Mouse (Mus musculus) hindbrain, embryonic 10.5 days (tissue): Measurements from ENCODE around the gene Slc40a1. TPM values are rescaled to one million over a fixed set of nuclear protein-coding genes. Genes with fewer than 3 reads are reported as not detected.

ENCODE experiments used
- DNase-seq: peaks from one replicate; pipeline ENCODE4 v3.0.0-alpha.2; 2017; ENCODE audit warnings: low spot score
- H3K27ac ChIP-seq: fragments of 300-500 bp; sonication (generic); 2 replicates; pipeline ENCODE4 v1.5.1; 2016; ENCODE audit warnings: mild to moderate bottlenecking, moderate library complexity
- H3K27me3 ChIP-seq: fragments of 300-500 bp; sonication (generic); 2 replicates; pipeline ENCODE4 v1.6.1; 2016; ENCODE audit warnings: mild to moderate bottlenecking; ENCODE audit not compliant: poor library complexity, insufficient read depth, severe bottlenecking
- H3K36me3 ChIP-seq: fragments of 300-500 bp; sonication (generic); 2 replicates; pipeline ENCODE4 v1.6.1; 2016; ENCODE audit warnings: mild to moderate bottlenecking, moderate library complexity
- H3K4me1 ChIP-seq: fragments of 300-500 bp; sonication (generic); replicated peaks from 2 replicates; pipeline ENCODE4 v1.6.1; 2016; ENCODE audit warnings: mild to moderate bottlenecking
- H3K4me3 ChIP-seq: fragments of 300-500 bp; sonication (generic); 2 replicates; pipeline ENCODE4 v1.5.1; 2016; ENCODE audit warnings: mild to moderate bottlenecking, moderate library complexity
- H3K9me3 ChIP-seq: fragments of 300-500 bp; sonication (generic); 2 replicates; pipeline ENCODE4 v1.6.1; 2016; ENCODE audit warnings: mild to moderate bottlenecking, moderate library complexity
- WGBS: fragments of 180-500 bp; shearing (Covaris S2); methylation state at CpG from one replicate; pipeline ENCODE4 v1.1.7; 2016; 5-methylcytosine and 5-hydroxymethylcytosine counted together
- polyA plus RNA-seq: library from polyadenylated mRNA; unstranded; fragments of >200 nt; fragmentation: Nextera tagmentation; extraction: Ambion mirVana; gene quantifications from 2 replicates; pipeline ENCODE4 v1.2.1, GENCODE M21; 2016

The Slc40a1 gene
- polyA plus RNA-seq, 1 experiment from 2014 or later: 11.5 TPM

DNA sequence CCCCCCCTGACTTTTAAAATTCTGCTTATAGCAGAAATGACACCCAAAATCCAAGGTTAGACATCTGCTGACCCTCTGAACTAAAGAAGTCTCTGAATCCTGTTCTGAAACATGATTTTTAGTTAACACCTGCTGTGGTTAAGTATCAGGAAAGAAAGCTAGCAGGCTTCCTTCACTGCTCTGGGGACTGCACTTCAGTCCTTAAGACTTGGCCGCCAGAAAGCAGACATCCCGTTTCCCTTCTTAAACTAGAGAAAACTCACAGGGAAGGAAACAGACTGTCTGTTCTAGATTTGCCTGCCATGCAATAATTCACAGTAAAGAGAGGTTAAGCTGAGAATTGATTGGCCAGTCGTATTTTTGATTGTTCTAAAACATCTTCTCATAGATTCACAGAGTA lies 10.1 kb downstream of the Slc40a1 start:
- Histone ChIP-seq H3K9me3 (no peaks in the 10 kb centered on the region), H3K27ac (no peak overlapping the region), H3K4me1 (no peaks in the 10 kb centered on the region), H3K4me3 (no peak overlapping the region), H3K36me3 (no peaks in the 10 kb centered on the region), H3K27me3 (no peaks in the 10 kb centered on the region)
- WGBS: 83% methylated on average over 3 of the region's 3 CpGs
- DNase-seq: no peak

DNA sequence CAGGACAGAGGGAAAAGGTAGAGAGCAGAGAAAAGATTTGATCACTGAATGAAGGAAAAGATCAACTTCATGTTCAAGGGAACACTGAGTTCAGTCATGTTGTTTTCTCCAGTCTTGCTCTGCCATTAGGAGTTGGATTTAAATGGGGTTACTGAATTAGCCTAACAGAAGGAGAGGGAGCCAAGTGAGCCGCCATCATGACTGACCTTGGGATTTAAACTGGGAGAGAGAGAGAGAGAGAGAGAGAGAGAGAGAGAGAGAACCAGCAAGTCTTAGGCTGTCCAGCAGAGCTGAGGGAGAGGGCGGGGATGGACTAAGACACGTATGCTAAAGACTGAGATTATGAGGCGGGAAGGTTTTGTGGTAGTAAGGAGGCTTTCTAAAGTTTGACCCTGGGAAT lies 12.1 kb downstream of the Slc40a1 start:
- Histone ChIP-seq H3K27me3 (no peaks in the 10 kb centered on the region), H3K9me3 (no peaks in the 10 kb centered on the region), H3K27ac (no peak overlapping the region), H3K4me1 (no peaks in the 10 kb centered on the region), H3K36me3 (no peaks in the 10 kb centered on the region), H3K4me3 (no peak overlapping the region)
- 92% methylated on average over 4 of the region's 4 CpGs for WGBS
- no peak for DNase-seq

DNA sequence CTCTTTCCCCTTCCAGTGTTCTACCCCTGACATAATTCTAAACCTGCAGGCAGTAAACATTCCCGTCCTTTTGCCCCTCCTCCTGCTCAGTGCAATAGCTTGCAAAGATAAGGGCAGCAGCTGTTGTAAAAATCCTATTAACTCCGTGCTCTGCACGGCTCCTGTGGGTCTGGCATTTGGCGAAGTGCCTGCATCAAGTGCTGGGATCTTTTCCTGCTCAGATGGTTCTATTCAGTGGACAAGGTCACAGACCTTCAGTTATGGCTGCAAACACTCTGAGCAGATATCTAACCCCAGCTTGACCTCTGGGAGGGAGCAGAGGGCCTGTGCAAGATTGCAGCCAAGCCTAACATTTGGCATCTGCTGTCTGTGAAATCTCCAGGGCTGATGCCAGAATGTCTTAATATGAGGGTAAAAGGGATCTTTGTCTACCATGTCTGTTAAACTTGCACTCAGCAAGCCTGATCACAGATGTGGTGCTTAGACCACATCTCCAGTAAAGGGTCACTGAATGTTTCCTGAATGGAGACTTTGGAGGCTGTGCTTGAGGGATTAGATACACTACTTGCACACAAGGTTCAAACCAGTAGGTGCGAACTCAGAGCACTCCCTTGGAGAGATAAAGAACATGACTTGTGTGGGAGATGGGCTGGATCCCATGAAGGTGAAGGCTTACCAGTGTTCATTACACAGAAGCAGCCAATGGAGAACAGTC lies 21.1 kb downstream of the Slc40a1 start:
- no peak overlapping the region for H3K27ac ChIP-seq
- H3K4me3 ChIP-seq: no peak overlapping the region
- DNase-seq: peak; percentile 40
- no peaks in the 10 kb centered on the region for H3K36me3 ChIP-seq
- H3K9me3 ChIP-seq: no peaks in the 10 kb centered on the region
- peaks cover 9% of the 10 kb centered on the region for H3K4me1 ChIP-seq
- 32% methylated on average over 5 of the region's 5 CpGs for WGBS
- H3K27me3 ChIP-seq: no peaks in the 10 kb centered on the region

DNA sequence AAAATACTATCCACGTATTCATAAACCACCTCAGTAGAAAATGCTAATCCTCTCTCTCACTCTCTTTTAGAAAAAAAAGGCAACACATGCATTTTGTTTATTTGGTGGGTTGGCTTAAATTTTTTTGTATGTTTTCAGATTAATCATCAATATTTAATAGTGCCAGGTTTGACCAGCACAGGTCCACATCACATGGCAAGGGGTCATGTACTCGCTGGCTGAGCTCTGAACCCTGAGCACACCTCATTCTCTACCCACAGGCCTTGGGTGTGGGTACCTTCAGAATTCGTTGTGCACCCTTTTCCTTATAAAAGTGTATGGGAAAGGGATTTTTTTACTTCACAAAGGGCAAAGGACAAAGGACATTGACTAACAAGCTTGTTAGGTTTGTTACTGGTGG lies 22.2 kb downstream of the Slc40a1 start:
- Histone ChIP-seq H3K27ac (no peak overlapping the region), H3K4me1 (peaks cover 9% of the 10 kb centered on the region), H3K27me3 (no peaks in the 10 kb centered on the region), H3K36me3 (no peaks in the 10 kb centered on the region), H3K4me3 (no peak overlapping the region), H3K9me3 (no peaks in the 10 kb centered on the region)
- 88% methylated on average over 3 of the region's 3 CpGs for WGBS
- no peak for DNase-seq

DNA sequence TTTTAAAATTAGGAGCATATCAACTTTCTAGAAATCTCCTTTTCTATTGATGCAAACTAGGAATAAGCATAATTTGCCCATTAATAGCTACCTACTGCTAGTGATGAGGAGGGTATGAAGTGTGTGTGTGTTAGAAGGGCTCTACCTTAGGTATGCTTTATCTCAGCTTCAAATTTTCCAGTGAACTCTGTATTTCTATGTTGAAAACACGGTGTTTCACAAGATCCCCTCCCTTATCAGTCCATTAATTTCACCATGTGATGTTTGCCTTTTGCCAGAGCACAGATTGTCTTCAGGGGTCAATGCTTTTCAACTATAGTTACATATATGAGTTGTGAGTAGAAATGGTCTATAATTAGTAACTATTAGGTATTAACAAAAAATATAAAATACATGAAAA lies 28.3 kb downstream of the Slc40a1 start:
- Histone ChIP-seq H3K4me3 (no peak overlapping the region), H3K27ac (no peak overlapping the region), H3K36me3 (no peaks in the 10 kb centered on the region), H3K9me3 (no peaks in the 10 kb centered on the region), H3K4me1 (no peaks in the 10 kb centered on the region), H3K27me3 (no peaks in the 10 kb centered on the region)
- DNase-seq: no peak
- WGBS: 62% methylated on average over 1 of the region's 1 CpGs

DNA sequence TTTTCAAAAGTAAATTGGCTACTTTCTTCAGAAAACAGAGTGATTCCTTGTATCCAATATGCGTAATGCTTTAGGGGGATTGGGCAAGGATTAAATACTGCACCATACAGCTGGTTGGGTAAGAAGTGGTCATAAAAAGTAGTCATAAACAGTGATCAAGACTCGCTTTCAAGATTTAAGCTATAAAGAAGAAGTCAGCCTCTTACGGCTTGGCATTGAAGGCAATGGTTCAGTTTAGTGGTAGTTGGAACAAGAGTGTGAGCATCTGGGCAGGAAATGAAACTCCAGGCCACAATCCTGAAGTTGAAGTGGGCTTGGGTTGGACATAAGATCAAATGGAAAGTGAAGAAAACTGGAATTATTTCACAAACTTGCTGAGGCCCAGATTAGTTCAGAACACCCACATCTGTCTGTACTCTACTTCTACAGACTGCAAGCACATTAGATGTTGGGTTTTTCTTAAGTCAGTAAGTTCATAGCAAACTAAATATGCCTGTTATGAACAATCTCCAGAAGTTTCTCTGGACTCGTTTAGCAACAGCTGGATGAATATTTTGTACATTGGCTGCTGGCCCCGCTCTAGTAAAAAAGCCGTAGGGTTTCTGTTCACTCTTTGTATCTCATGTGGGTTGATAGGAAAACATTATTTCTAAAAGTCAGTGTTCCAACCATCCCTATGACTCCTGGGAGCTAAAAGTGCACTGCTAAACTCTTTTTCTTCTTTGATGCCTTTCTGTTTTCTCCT lies 32.0 kb downstream of the Slc40a1 start:
- H3K27me3 ChIP-seq: no peaks in the 10 kb centered on the region
- no peak for DNase-seq
- H3K4me1 ChIP-seq: no peaks in the 10 kb centered on the region
- no peaks in the 10 kb centered on the region for H3K36me3 ChIP-seq
- H3K27ac ChIP-seq: no peak overlapping the region
- WGBS: 94% methylated on average over 6 of the region's 6 CpGs
- no peak overlapping the region for H3K4me3 ChIP-seq
- no peaks in the 10 kb centered on the region for H3K9me3 ChIP-seq

DNA sequence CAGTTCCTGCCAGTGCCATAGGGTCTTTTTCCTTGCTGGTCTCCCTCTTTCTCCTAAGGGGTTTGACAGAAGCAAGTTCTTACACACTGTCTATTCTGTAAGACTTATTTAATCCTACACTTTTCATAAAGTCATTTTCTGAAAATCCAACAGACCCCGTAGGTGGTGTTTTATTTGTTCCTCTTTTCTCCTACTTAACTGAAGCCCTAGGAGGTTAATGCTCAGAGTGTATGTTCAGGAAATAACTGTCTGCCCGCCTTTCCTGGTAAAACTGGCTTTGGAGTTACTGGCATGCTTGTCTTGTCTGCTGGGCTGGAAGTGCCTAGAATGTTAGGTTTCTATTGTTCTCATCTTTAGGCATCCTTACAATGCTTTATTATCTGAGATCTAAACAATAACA lies 34.3 kb downstream of the Slc40a1 start:
- Histone ChIP-seq H3K4me3 (no peak overlapping the region), H3K27ac (no peak overlapping the region), H3K9me3 (no peaks in the 10 kb centered on the region), H3K36me3 (no peaks in the 10 kb centered on the region), H3K27me3 (no peaks in the 10 kb centered on the region), H3K4me1 (no peaks in the 10 kb centered on the region)
- 81% methylated on average over 2 of the region's 2 CpGs for WGBS
- DNase-seq: no peak

DNA sequence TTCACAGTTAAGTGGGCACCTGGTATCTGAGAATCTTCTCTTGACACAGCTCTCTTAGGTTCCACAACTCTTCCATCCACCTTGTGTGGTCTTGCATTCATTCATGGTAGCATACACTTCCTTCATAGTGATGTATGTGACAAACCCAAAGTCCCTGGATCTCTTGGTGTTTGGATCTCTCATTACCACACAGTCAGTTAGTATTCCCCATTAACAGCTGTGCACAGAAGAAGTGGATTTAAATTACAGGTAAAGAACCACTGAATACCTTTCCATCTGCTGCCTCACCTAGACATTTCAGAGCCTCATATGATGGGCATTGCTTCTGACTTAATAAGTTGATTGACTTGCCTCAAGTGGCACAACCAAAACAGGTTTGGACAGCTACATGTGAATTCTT lies 36.1 kb downstream of the Slc40a1 start, which contains the start of gene Gm5269:
Gene Gm5269, minus strand, starts transcription at position 101 of the 400 bp plus-strand sequence.
- Histone ChIP-seq H3K27ac (no peak within 1 kb of the TSS), H3K36me3 (no peaks in the 10 kb centered on the region), H3K4me3 (no peak within 1 kb of the TSS), H3K9me3 (no peaks in the 10 kb centered on the region), H3K27me3 (no peaks in the 10 kb centered on the region), H3K4me1 (no peaks in the 10 kb centered on the region)
- DNase-seq: no peak

DNA sequence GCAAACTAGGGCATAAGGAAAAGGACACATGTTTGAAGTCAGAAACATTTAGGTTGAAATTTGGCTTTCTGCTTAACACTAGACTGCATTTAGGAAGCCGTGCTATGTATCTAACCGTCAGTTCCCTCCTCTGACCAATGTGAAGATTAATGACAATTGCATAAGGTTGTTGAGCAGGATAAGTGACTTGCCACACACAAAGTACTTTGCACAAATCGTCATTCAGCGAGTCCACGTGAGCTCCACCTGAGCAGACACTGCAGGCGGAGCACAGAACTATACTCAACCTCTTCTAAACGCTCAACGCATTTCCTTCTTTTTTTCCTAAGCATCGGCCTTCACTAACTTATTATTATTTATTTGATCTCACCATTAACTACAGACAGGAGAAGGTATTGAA lies 39.5 kb downstream of the Slc40a1 start:
- no peaks in the 10 kb centered on the region for H3K27me3 ChIP-seq
- H3K9me3 ChIP-seq: no peaks in the 10 kb centered on the region
- H3K36me3 ChIP-seq: no peaks in the 10 kb centered on the region
- no peak for DNase-seq
- no peak overlapping the region for H3K27ac ChIP-seq
- H3K4me1 ChIP-seq: no peaks in the 10 kb centered on the region
- no peak overlapping the region for H3K4me3 ChIP-seq
- WGBS: 94% methylated on average over 9 of the region's 9 CpGs

DNA sequence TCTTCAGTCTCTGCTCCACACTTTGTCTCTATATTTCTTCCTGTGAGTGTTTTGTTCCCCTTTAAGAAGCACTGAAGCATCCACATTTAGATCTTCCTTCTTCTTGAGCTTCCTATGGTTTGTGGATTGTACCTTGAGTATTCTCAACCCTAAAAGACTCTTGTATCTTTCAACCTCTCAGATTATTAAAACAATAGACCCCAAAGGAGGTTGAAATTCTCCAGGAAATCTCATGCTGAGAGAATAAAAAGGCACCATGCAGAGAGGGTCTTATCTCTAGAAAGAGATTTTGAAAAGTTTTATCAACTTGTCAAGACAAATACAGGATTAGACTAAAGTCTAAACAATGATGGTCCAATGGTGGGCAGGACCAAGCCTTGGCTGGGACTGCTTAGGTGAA lies 42.9 kb downstream of the Slc40a1 start:
- H3K27me3 ChIP-seq: no peaks in the 10 kb centered on the region
- H3K4me3 ChIP-seq: no peak overlapping the region
- no peaks in the 10 kb centered on the region for H3K9me3 ChIP-seq

DNA sequence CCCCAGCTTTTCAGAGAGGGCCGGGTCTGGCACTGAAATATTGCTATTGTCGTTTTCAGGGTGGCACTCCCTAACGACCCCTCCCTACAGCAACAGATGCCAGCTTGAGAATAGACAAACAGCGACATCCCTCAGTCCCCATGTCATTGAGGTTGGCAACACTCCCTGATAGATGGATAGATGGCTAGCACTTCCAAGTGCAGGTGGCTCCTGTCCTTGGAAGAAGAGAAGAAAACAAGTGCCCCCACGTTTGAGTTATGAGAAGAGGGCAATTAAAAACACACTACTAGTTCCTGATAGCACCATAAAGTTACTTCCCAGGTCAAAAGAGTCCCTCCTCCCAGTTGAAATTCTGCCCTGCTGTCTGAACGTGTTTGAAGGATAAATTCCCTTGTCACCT lies 44.2 kb downstream of the Slc40a1 start:
- Histone ChIP-seq H3K36me3 (no peaks in the 10 kb centered on the region), H3K27me3 (no peaks in the 10 kb centered on the region), H3K9me3 (no peaks in the 10 kb centered on the region), H3K4me1 (no peaks in the 10 kb centered on the region), H3K27ac (no peak overlapping the region), H3K4me3 (no peak overlapping the region)
- WGBS: 65% methylated on average over 6 of the region's 6 CpGs
- DNase-seq: no peak

More for the DNA sequence above, 42.9 kb downstream of the Slc40a1 start:
- Histone ChIP-seq H3K27ac (no peak overlapping the region), H3K4me1 (no peaks in the 10 kb centered on the region), H3K36me3 (no peaks in the 10 kb centered on the region)
- no peak for DNase-seq

DNA sequence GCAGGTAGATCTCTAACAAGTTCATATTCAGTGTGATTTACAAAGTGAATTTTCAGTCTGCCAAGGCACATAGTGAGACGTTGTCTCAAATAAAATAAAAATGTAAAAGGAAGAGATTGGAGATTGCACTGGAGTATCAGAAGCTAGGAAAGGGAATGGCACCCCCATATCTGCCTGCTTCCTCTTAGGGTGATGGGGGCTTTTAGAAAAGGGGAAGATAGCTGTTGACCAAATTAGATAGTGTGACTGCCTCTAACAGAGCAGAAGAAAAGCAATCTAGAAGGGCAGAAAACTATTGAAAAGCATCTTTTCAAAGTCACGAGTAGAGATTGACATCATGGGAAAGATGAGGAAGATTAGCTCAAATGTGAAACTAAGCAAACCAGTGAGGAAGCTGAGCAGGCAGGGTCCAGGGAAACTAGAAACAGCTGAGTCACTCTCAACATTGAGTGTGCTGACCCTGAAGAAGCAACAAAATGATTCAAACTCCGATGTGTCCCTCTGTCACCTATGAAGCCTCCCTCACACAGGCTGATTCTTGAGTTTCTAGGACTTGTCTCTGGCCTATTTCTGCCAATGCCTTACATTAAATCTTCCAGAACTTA lies 45.0 kb downstream of the Slc40a1 start:
- no peak for DNase-seq
- Histone ChIP-seq H3K27ac (no peak overlapping the region), H3K4me1 (no peaks in the 10 kb centered on the region), H3K27me3 (no peaks in the 10 kb centered on the region), H3K4me3 (no peak overlapping the region), H3K9me3 (no peaks in the 10 kb centered on the region), H3K36me3 (no peaks in the 10 kb centered on the region)
- WGBS: 79% methylated on average over 3 of the region's 3 CpGs

DNA sequence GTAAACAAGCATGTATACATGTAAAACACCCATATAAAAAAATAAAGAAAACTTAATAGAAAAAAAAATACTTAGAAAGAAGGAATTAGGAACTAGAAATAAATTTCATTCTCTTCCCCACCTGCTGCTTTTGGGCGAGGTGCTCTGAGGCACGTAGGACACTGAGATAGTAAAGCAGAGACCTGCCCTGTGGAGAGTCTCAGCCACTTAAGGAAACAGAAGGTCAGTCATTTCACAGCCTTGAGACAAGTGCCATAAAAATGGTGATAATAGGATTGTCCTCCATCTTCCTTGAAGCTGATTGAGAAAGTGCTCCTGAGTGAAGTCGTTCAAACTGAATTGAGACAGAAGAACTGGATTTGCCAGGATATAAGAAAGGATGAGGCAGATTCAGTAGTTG lies 48.9 kb downstream of the Slc40a1 start:
- no peak for DNase-seq
- WGBS: 85% methylated on average over 3 of the region's 3 CpGs
- Histone ChIP-seq H3K36me3 (no peaks in the 10 kb centered on the region), H3K27ac (no peak overlapping the region), H3K9me3 (no peaks in the 10 kb centered on the region), H3K27me3 (no peaks in the 10 kb centered on the region), H3K4me1 (no peaks in the 10 kb centered on the region), H3K4me3 (no peak overlapping the region)
